Mouse (Mus musculus) gastrocnemius, postnatal 14 days (tissue): ENCODE measurements at regions not wholly inside any gene's neighbourhood (a gene's known extent, or its start where the extent isn't known, plus 50 kb on each side); places are given as distances from the start of the nearest gene placed in this dataset.

Experiments
- DNase-seq: peaks from one replicate; pipeline ENCODE4 v3.0.0; 2021; ENCODE audit warnings: mixed read lengths
- intact Hi-C: fragments of 180-260 bp; cut with DNase I; formaldehyde crosslinking; loops from one replicate; pipeline ENCODE4 v1.15.1; 2025; ENCODE audit warnings: low total_unique reads

GRCm38 (mm10) chr7:110713661-110714060 is 54.3 kb upstream of the Ampd3 start:
- intact Hi-C loops = no loop called here

DNA sequence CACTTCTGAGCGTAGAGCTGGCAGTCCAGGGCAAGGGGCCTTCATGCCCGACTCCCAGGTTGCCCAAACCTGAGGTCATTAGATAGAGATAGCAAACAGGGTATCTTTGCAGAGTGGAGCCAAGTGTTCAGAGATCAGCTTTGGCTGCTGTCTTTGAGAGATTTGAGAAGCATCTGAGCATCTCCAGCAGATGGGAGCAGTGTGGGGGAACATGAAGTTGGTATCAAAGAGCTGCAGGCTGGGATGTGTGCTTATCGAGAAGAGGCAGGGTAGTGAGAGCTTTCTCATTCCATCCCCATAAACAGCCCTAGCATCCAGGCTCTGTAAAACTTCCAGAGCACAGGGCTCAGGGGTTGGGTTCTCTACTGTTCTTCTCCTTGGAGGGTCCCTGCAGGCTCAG is 52.9 kb upstream of the Ampd3 start:
- intact Hi-C loops = no loop called here
- DNase-seq = no peak

More at GRCm38 (mm10) chr7:110713661-110714060, 54.3 kb upstream of the Ampd3 start:
- DNase-seq = no peak

DNA sequence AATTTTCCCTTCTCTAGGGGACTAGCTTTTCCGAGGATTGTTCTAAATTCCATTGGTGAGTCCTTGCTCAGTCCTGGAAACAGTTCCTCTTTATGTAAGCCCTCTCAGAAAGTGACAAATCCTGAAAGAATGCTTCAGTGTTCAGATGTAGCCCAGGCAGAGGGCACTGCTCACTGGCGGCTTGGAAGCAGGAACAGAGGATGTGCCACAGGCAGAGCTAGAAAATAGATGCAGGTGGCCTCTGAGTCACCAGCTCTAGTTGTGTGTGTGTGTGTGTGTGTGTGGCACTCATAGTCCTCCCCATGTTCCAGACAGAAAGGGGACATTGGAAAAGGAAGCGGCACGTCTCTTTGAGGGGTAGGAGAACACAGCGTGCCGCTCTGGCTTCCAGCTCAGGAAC is 52.5 kb upstream of the Ampd3 start:
- intact Hi-C loops = no loop called here
- no peak for DNase-seq

DNA sequence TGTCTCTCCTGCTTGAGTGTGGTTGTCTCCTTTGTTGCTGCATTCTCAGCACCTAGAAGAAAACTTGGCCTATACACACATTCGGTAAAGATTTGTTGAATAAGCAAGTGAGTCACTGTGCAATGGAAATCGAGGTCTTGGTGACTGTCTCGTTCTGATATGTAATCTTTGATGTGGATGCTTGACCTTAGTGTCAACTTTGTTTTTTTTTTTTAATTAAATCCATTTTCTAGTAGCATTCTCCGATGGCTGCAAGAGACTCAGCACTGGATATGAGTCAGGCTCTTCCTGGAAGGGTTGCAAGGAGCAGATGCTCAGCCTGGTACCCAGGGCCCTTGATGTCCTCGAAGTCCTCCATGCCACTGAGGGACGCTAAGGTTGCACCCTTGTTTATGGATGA is 50.9 kb upstream of the Ampd3 start:
- no peak for DNase-seq
- intact Hi-C loops = no loop called here
